Mouse (Mus musculus): ENCODE measurements around the gene H2-M3. TPM values are rescaled to one million over a fixed set of nuclear protein-coding genes. Genes with fewer than 3 reads are reported as not detected.
"Not testable (repeated sequence)": the region's sequence is repeated elsewhere in the genome, so short reads cannot be mapped to it uniquely, and the experiment has no call there.

Gene H2-M3
- total RNA-seq (2014; rRNA removed; ENCODE audit: low replicate concordance) (0.42 and 0.43 TPM in 2 replicates), polyA plus RNA-seq (2015; fragmentation: Nextera tagmentation; extraction: Ambion mirVana) (2.6 and 2.9 TPM in 2 replicates)

DNA sequence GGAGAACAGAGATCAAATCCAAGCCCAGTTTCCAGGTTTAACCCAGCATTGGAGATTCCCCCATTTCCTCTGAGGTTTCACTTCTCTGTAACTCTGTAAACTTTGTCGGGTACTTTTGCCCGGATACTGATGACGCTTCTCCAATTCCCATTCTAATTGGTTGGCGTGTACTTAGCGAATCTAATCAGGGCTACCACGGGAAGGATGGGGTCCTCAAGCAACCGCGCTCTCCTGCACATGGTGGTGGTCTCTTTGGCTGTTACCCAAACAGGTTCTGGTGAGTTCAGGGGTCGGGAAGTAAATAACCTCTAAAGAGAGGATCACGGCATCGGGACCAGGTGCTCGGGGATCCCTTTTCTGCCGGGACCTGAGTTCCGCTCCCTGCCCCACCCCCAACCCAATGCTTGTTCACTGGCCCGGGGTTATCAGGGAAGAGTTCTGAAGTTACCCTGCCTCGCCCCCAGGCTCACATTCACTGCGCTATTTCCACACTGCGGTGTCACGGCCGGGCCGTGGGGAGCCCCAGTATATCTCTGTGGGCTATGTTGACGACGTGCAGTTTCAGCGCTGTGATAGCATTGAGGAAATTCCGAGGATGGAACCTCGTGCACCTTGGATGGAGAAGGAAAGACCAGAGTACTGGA lies at the start of gene H2-M3:
Gene H2-M3 (plus strand): TSS at position 163 of the 644 bp plus-strand sequence.
- H3K27ac ChIP-seq (ENCODE audit: low read depth) = no peak within 1 kb of the TSS

DNA sequence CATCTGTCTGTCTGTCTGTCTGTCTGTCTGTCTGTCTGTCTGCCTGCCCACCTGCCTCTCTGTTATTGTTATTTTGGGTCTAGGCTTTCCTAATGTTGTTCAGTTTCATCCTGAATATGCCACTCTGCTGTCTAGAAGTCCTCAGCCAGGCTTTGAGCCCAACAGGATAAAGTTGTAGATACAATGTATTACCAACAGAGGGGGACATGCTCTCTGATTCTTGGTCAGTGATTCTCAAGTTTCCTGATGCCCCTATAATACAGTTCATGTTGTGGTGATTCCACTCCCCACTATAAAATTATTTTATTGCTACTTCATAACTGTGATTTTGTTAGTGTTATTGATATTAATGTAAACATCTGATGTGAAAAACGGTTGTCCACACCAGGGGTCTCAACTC lies 48.1 kb upstream of the H2-M3 start:
- Histone ChIP-seq H3K4me1 (ENCODE audit: control insufficient read depth, insufficient read depth) (no peaks in the 10 kb centered on the region), H3K9ac (replicated peaks; ENCODE audit: low read depth, low read length) (no peak overlapping the region)
- 24% methylated on average over 1 of the region's 1 CpGs for WGBS

More for the DNA sequence above, at the start of gene H2-M3:
- H3K36me3 ChIP-seq (replicated peaks; ENCODE audit: control insufficient read depth, insufficient read depth, low read length) = no peaks in the 10 kb centered on the region
- no peaks in the 10 kb centered on the region for H3K27me3 ChIP-seq (ENCODE audit: control insufficient read depth, insufficient read depth, low read length)
- 0 out of 2 replicates have a peak, but pooled peaks cover 3% of the 10 kb centered on the region for H3K4me1 ChIP-seq (ENCODE audit: control insufficient read depth, insufficient read depth)
- DNase-seq (ENCODE audit: low spot score) = peak; percentile 68
- H3K4me3 ChIP-seq (ENCODE audit: low read depth, low read length) = peak within 1 kb of the TSS; percentile 69
- TF ChIP-seq CTCF (IDR thresholded peaks at IDR 0.05; ENCODE audit: low read depth) (no peak), EP300 (IDR thresholded peaks at IDR 0.05; ENCODE audit: low read depth) (no peak)
- H3K9me3 ChIP-seq (replicated peaks; ENCODE audit: control insufficient read depth, low read length) = no peaks in the 10 kb centered on the region
- ATAC-seq (ENCODE audit: insufficient read depth, low read depth) = peak; percentile 90
- WGBS = 3% methylated on average over 26 of the region's 26 CpGs
- H3K4me2 ChIP-seq (ENCODE audit: low read depth, low read length) = peak within 1 kb of the TSS; percentile 97
- H3K9ac ChIP-seq (replicated peaks; ENCODE audit: low read depth, low read length) = peak within 1 kb of the TSS; percentile 44

DNA sequence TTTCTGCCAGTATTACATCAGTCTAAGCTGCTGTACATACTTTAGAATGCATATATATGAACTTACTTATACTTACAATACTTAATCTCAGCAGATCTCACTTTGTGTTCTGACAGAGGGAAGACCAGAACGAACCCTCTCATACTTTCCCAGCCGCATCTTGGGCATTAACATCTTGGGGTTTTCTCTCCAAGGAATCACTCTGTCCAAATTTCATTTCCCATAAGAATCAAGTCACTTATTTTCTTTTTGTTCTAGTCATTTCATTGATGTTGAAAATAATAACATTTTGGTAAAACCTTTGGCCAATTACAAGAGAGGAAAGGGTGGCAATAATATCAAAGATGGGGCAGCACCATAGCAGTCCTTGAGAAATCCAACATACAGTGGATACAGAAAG lies 32.8 kb upstream of the H2-M3 start, which contains the start of gene Olfr97:
Gene Olfr97 (minus strand): TSS at position 101 of the 400 bp plus-strand sequence.
- not testable (repeated sequence) for H3K9me3 ChIP-seq (replicated peaks; ENCODE audit: control insufficient read depth, low read length); H3K36me3 ChIP-seq (replicated peaks; ENCODE audit: control insufficient read depth, insufficient read depth, low read length); H3K27me3 ChIP-seq (ENCODE audit: control insufficient read depth, insufficient read depth, low read length); H3K4me1 ChIP-seq (ENCODE audit: control insufficient read depth, insufficient read depth); H3K9ac ChIP-seq (replicated peaks; ENCODE audit: low read depth, low read length); ATAC-seq (ENCODE audit: insufficient read depth, low read depth); H3K4me2 ChIP-seq (ENCODE audit: low read depth, low read length); H3K4me3 ChIP-seq (ENCODE audit: low read depth, low read length); H3K27ac ChIP-seq (ENCODE audit: low read depth); DNase-seq (ENCODE audit: low spot score)
- 71% methylated on average over 2 of the region's 2 CpGs for WGBS

More for the DNA sequence above, 48.1 kb upstream of the H2-M3 start:
- no peaks in the 10 kb centered on the region for H3K27me3 ChIP-seq (ENCODE audit: control insufficient read depth, insufficient read depth, low read length)
- TF ChIP-seq EP300 (IDR thresholded peaks at IDR 0.05; ENCODE audit: low read depth) (no peak), CTCF (IDR thresholded peaks at IDR 0.05; ENCODE audit: low read depth) (peak; percentile 19; the same call in 1 of the 2 replicates)
- no peak overlapping the region for H3K4me3 ChIP-seq (ENCODE audit: low read depth, low read length)
- no peaks in the 10 kb centered on the region for H3K36me3 ChIP-seq (replicated peaks; ENCODE audit: control insufficient read depth, insufficient read depth, low read length)
- ATAC-seq (ENCODE audit: insufficient read depth, low read depth) (no peak), DNase-seq (ENCODE audit: low spot score) (no peak)
- H3K9me3 ChIP-seq (replicated peaks; ENCODE audit: control insufficient read depth, low read length) = no peaks in the 10 kb centered on the region; the same call in 1 of the 2 replicates
- H3K4me2 ChIP-seq (ENCODE audit: low read depth, low read length) = no peak overlapping the region
- H3K27ac ChIP-seq (ENCODE audit: low read depth) = no peak overlapping the region

DNA sequence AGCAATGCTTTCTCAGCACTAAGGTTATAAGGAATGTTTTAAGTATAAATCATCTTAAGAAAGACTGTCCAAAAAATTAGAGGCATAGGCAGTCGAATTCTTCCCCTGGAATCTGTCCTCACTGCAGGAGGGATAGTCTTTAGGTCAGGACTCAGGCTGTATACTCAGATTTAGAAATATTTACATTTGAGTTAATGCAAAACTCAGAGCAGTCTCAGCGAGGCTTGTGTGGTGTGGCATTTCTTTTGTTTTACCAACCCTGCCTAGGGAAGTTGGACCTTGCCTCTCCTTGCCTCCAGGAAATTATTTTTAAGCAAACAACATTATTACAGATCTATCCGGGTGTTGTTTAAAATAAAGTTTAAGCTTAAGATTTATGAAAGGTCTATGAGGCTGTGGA lies 27.8 kb upstream of the H2-M3 start:
- Histone ChIP-seq H3K9me3 (replicated peaks; ENCODE audit: control insufficient read depth, low read length) (no peaks in the 10 kb centered on the region), H3K4me1 (ENCODE audit: control insufficient read depth, insufficient read depth) (no peaks in the 10 kb centered on the region), H3K4me3 (ENCODE audit: low read depth, low read length) (no peak overlapping the region), H3K36me3 (replicated peaks; ENCODE audit: control insufficient read depth, insufficient read depth, low read length) (no peaks in the 10 kb centered on the region), H3K4me2 (ENCODE audit: low read depth, low read length) (no peak overlapping the region), H3K27me3 (ENCODE audit: control insufficient read depth, insufficient read depth, low read length) (no peaks in the 10 kb centered on the region), H3K9ac (replicated peaks; ENCODE audit: low read depth, low read length) (no peak overlapping the region), H3K27ac (ENCODE audit: low read depth) (no peak overlapping the region)
- ATAC-seq (ENCODE audit: insufficient read depth, low read depth) (no peak), DNase-seq (ENCODE audit: low spot score) (no peak)
- 48% methylated on average over 3 of the region's 3 CpGs for WGBS
- TF ChIP-seq CTCF (IDR thresholded peaks at IDR 0.05; ENCODE audit: low read depth) (no peak), EP300 (IDR thresholded peaks at IDR 0.05; ENCODE audit: low read depth) (no peak)

DNA sequence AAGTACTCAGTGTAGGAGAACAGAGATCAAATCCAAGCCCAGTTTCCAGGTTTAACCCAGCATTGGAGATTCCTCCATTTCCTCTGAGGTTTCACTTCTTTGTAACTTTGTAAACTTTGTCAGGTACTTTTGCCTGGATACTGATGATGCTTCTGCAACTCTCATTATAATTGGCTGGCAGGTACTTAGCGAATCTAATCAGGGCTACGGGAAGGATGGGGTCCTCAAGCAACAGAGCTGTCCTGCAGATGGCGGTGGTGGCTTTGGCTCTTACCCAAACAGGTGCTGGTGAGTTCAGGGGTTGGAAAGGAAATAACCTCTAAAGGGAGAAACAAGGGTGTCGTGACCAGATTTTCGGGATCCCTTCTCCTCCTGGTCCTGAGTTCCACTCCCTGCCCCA lies 23.3 kb upstream of the H2-M3 start:
- WGBS = 25% methylated on average over 5 of the region's 5 CpGs
- peak; percentile 7 for DNase-seq (ENCODE audit: low spot score)
- Histone ChIP-seq H3K9ac (replicated peaks; ENCODE audit: low read depth, low read length) (no peak overlapping the region), H3K27ac (ENCODE audit: low read depth) (no peak overlapping the region), H3K36me3 (replicated peaks; ENCODE audit: control insufficient read depth, insufficient read depth, low read length) (no peaks in the 10 kb centered on the region), H3K4me2 (ENCODE audit: low read depth, low read length) (no peak overlapping the region), H3K4me1 (ENCODE audit: control insufficient read depth, insufficient read depth) (no peaks in the 10 kb centered on the region), H3K9me3 (replicated peaks; ENCODE audit: control insufficient read depth, low read length) (no peaks in the 10 kb centered on the region), H3K27me3 (ENCODE audit: control insufficient read depth, insufficient read depth, low read length) (no peaks in the 10 kb centered on the region), H3K4me3 (ENCODE audit: low read depth, low read length) (no peak overlapping the region)
- ATAC-seq (ENCODE audit: insufficient read depth, low read depth) = no peak
- TF ChIP-seq EP300 (IDR thresholded peaks at IDR 0.05; ENCODE audit: low read depth) (no peak), CTCF (IDR thresholded peaks at IDR 0.05; ENCODE audit: low read depth) (no peak)

DNA sequence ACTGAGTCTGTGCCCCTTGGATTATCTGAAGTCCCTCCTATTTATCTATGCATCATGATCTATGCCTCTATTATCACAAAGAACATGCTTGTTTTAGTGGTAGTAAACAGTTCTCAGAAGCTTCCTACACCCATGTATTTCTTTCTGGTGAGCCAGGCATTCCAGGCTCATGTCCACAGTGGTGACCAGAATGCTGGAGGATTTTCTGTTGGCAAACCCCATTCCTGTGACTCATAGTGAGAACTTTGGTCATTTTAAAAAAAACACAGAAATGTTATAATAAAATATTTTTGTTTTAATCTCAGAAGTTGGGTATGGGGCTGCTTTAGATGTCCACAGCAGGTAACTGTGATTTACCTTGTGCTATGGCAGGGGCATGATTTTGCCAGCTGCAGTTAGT lies 20.6 kb upstream of the H2-M3 start:
- no peak for DNase-seq (ENCODE audit: low spot score)
- no peaks in the 10 kb centered on the region for H3K9me3 ChIP-seq (replicated peaks; ENCODE audit: control insufficient read depth, low read length)
- H3K27ac ChIP-seq (ENCODE audit: low read depth) = no peak overlapping the region
- H3K4me1 ChIP-seq (ENCODE audit: control insufficient read depth, insufficient read depth) = no peaks in the 10 kb centered on the region
- H3K36me3 ChIP-seq (replicated peaks; ENCODE audit: control insufficient read depth, insufficient read depth, low read length) = no peaks in the 10 kb centered on the region
- H3K27me3 ChIP-seq (ENCODE audit: control insufficient read depth, insufficient read depth, low read length) = no peaks in the 10 kb centered on the region
- no peak for ATAC-seq (ENCODE audit: insufficient read depth, low read depth)
- no peak overlapping the region for H3K4me2 ChIP-seq (ENCODE audit: low read depth, low read length)
- no peak overlapping the region for H3K4me3 ChIP-seq (ENCODE audit: low read depth, low read length)
- H3K9ac ChIP-seq (replicated peaks; ENCODE audit: low read depth, low read length) = no peak overlapping the region
- TF ChIP-seq EP300 (IDR thresholded peaks at IDR 0.05; ENCODE audit: low read depth) (no peak), CTCF (IDR thresholded peaks at IDR 0.05; ENCODE audit: low read depth) (no peak)
